Mouse (Mus musculus): Measurements from ENCODE around the gene Plekhj1. TPM values are rescaled to one million over a fixed set of nuclear protein-coding genes. Genes with fewer than 3 reads are reported as not detected.
A peak's percentile ranks its signal among the peaks of the same experiment; 100 is the strongest.

Plekhj1 gene
- polyA plus RNA-seq, 1 experiment from 2014 or later = 83.2 TPM

DNA sequence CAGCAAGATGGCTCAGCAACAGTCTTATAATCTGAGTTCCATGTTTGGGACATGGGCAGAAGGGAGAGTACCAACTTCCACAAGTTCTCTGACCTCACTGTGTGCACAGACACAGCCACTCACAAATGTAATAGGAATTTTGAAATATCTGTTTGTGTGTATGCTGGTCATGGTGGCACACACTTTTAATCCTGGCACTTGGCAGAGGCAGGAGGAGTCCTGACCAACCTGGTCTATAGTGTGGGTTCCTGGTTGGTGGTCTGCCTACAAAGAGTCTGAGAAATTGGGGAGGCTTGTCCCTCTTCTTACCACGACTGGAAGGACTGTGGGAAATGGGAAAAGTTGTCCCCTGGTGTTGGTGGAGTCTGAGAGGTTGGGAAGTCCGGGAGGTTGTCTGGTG is 41.9 kb downstream of the Plekhj1 start:
- peak overlapping the region; percentile 93 for H3K4me2 ChIP-seq
- H3K9me3 ChIP-seq (replicated peaks) = no peaks in the 10 kb centered on the region
- peak overlapping the region; percentile 98 for H3K9ac ChIP-seq
- peak overlapping the region; percentile 95 for H3K4me3 ChIP-seq
- 56% methylated on average over 2 of the region's 2 CpGs for WGBS
- H3K27me3 ChIP-seq (replicated peaks) = no peaks in the 10 kb centered on the region
- H3K36me3 ChIP-seq = no peaks in the 10 kb centered on the region
- peaks cover 75% of the 10 kb centered on the region for H3K4me1 ChIP-seq (replicated peaks)
- no peak for ATAC-seq (ENCODE audit: insufficient number of reproducible peaks, low FRiP score)
- peak overlapping the region; percentile 83; the same call in 1 of the 2 replicates for H3K27ac ChIP-seq (ENCODE audit: poor library complexity, severe bottlenecking)

DNA sequence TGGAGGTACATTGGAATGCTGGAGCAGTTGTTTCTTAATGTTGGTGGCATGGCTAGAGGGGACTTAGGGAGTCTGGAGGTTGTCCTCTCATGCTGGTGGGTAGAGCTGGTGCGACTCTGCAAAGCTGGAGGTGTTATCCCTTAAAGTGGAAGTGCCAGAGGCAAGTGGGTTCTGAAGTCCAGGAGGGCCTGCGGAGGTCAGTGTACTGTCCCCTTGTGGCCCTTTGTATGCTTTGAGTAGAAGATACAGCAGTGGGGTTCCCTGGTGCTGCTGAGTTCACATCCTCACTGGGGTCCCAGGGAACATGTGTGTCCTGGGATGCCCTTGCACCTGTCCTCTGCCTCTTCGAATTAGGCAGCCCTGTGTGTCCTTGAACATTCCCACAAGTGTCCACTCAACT is 42.3 kb downstream of the Plekhj1 start:
- no peak for ATAC-seq (ENCODE audit: insufficient number of reproducible peaks, low FRiP score)

DNA sequence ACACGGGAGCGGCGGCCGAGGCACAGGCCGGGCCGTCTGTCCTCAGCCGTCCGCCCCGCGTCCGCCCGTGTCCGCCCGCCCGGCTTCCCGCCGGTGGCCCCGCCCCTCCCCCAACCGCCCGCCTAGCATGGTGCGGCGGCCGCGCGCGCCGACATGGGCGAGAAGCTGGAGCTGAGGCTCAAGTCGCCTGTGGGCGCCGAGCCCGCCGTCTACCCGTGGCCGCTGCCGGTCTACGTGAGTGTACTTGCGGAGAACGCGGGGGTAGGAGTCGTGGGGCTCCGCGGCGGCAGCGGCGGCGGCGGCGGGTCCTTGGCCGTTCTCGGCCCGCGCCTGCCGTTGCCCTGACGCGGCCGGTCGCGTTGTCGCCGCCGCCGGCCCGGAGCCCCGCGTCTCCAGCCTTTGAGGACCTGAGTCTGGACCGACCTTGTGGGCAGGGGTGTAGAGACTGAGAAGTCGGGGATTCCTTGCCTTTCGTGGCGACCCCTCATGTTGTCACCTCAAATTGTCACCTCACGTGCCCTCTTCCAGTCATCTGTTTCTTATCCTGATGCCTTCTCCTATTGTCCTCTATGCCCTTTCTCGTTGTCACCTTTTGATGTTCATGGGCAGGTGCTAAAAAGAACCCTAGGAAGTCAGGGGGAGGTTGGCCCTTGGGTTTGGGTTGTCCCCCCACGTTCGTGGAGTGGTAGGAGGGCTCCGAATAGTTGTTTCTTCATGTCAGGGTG is 43.0 kb downstream of the Plekhj1 start:
- H3K4me2 ChIP-seq = peak overlapping the region; percentile 93
- H3K27me3 ChIP-seq (replicated peaks) = no peaks in the 10 kb centered on the region
- H3K9ac ChIP-seq = peak overlapping the region; percentile 98
- ATAC-seq (ENCODE audit: insufficient number of reproducible peaks, low FRiP score) = peak; percentile 31
- peaks cover 73% of the 10 kb centered on the region for H3K4me1 ChIP-seq (replicated peaks)
- under 1% methylated on average over 73 of the region's 75 CpGs for WGBS
- peak overlapping the region; percentile 83 for H3K27ac ChIP-seq (ENCODE audit: poor library complexity, severe bottlenecking)
- H3K4me3 ChIP-seq = peak overlapping the region; percentile 95
- no peaks in the 10 kb centered on the region for H3K36me3 ChIP-seq
- H3K9me3 ChIP-seq (replicated peaks) = no peaks in the 10 kb centered on the region

More for the DNA sequence above, 42.3 kb downstream of the Plekhj1 start:
- peak overlapping the region; percentile 93 for H3K4me2 ChIP-seq
- peak overlapping the region; percentile 95 for H3K4me3 ChIP-seq
- no peaks in the 10 kb centered on the region for H3K9me3 ChIP-seq (replicated peaks)
- WGBS = 18% methylated on average over 3 of the region's 3 CpGs
- no peaks in the 10 kb centered on the region for H3K27me3 ChIP-seq (replicated peaks)
- peak overlapping the region; percentile 98 for H3K9ac ChIP-seq
- peak overlapping the region; percentile 83 for H3K27ac ChIP-seq (ENCODE audit: poor library complexity, severe bottlenecking)
- peaks cover 74% of the 10 kb centered on the region for H3K4me1 ChIP-seq (replicated peaks)
- H3K36me3 ChIP-seq = no peaks in the 10 kb centered on the region

DNA sequence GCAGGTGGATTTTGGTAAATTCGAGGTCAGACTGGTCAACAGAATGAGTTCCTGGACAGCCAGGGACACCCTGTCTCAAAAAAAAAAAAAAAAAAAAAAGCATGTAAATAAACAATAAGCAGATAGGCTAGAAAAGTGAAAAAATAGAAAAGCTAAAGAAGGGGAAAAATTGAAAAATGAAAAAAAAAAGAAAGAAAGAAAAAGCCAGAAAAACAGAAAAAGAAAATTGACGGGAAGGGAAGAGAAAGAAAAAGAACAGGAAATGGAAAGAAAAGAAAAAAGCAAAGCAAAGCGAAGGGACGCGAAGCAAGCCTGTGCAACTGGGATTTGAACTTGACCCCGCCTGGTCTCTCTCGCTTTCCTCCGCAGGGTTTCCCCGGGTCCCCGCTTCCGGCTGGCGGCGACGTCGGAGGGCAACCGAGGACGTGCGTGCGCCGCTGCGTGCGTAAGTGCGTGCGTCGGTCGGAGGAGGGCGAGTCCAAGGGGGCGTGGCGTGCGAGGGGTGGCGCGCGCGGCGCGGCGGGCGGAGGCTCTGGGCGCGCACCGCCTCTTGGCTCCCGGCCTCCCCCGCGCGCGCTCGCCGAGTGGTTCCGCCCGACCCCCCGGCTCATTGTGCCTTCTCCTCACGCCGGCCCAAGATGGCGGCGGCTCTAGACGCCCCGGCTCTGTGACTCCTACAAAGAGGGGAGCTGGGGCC is 43.7 kb downstream of the Plekhj1 start, which contains the start of gene Dot1l:
Dot1l (plus strand) TSS at position 613 of the 697 bp plus-strand sequence.
- Histone ChIP-seq H3K36me3 (no peaks in the 10 kb centered on the region), H3K9me3 (replicated peaks) (no peaks in the 10 kb centered on the region), H3K4me3 (peak within 1 kb of the TSS; percentile 95), H3K4me1 (replicated peaks) (peaks cover 68% of the 10 kb centered on the region), H3K27me3 (replicated peaks) (no peaks in the 10 kb centered on the region), H3K4me2 (peak within 1 kb of the TSS; percentile 93), H3K27ac (ENCODE audit: poor library complexity, severe bottlenecking) (peak within 1 kb of the TSS; percentile 83), H3K9ac (peak within 1 kb of the TSS; percentile 98)
- WGBS = under 1% methylated on average over 55 of the region's 57 CpGs
- ATAC-seq (ENCODE audit: insufficient number of reproducible peaks, low FRiP score) = peak; percentile 90

DNA sequence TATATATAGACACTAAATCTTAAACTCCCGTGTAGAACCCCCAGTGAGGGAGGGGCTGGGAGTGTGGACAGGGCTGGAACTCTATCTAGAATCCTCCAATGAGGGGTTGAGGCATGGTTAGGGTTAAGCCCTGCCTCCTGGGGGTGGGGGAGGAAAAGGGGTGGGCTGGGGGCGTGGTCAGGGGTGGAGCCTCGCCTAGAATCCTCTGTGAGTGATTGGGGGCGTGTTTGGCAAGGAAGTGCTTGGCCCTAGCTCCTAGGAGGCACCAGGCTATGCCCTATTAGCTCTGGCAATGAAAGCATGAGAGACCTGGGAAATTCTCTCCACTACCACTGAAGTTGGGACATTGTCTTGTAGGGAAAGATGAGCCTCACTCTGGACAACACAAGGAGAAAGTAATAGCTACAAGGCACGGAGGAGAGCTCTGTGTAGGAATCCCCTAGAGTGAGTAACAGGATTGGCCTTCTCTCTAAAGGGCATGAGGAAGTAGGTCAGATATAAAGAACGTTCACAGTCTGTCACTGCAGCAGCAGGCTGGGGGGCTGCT is 46.3 kb downstream of the Plekhj1 start:
- peak; percentile 76 for ATAC-seq (ENCODE audit: insufficient number of reproducible peaks, low FRiP score)
- peak overlapping the region; percentile 42 for H3K4me3 ChIP-seq
- H3K36me3 ChIP-seq = no peaks in the 10 kb centered on the region
- peaks cover 49% of the 10 kb centered on the region for H3K4me1 ChIP-seq (replicated peaks)
- H3K9ac ChIP-seq = peak overlapping the region; percentile 72
- WGBS = 3% methylated on average over 6 of the region's 6 CpGs
- no peaks in the 10 kb centered on the region for H3K27me3 ChIP-seq (replicated peaks)
- H3K4me2 ChIP-seq = peak overlapping the region; percentile 71
- peak overlapping the region; percentile 99 for H3K27ac ChIP-seq (ENCODE audit: poor library complexity, severe bottlenecking)
- no peaks in the 10 kb centered on the region for H3K9me3 ChIP-seq (replicated peaks)

DNA sequence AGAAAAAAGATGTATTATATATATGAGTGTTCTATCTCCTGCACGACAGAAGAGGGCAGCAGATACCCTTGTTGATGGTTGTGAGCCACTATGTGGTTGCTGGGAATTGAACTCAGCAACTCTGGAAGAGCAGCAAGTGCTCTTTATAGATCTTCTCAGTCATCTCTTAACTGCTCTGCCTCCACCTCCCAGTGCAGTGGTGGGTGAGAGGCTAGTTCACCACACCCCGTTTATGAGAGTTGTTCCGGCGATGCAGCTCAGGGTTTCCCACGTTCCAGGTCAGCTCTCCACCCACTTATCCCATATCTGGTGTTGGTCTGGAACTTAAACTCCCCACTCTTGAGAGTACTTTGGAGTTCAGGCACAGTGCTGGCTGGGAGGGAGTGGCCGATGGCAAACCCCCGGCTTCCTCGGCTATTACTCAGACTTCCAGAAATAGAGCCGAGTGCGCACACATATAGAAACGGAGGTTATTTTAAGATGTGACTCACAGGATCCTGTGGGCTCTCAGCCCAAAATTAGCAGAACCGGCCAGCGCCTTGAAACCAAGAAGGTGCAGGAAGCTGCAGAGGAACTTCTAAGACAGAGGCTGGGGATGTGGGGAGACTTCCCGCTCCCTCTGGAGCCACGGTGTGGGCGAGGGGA is 47.1 kb downstream of the Plekhj1 start:
- Histone ChIP-seq H3K4me3 (peak overlapping the region; percentile 42), H3K9me3 (replicated peaks) (no peaks in the 10 kb centered on the region), H3K4me2 (peak overlapping the region; percentile 71), H3K27me3 (replicated peaks) (no peaks in the 10 kb centered on the region), H3K36me3 (no peaks in the 10 kb centered on the region), H3K4me1 (replicated peaks) (peaks cover 40% of the 10 kb centered on the region), H3K27ac (ENCODE audit: poor library complexity, severe bottlenecking) (peak overlapping the region; percentile 99), H3K9ac (peak overlapping the region; percentile 72)
- 2% methylated on average over 16 of the region's 16 CpGs for WGBS
- peak; percentile 62 for ATAC-seq (ENCODE audit: insufficient number of reproducible peaks, low FRiP score)

DNA sequence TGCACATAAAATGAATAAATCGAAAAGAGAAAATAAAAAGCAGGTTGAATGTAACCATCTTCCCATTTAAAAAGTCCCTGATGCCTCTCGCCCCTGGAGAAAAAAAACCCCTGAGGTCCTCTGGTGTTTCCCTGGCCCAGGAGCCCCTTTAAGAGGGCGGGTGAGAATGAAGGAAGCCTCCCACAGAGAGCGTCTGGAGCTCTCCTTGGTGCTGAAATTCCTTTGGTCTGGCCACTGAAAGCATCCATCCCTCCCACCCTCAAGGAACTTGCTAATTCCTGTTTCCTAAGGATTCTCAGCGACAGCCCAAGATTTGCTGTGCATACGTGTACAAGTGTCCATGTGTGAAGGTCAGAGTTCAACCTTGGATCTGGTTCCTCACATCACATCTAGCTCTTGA is 49.8 kb downstream of the Plekhj1 start:
- Histone ChIP-seq H3K4me1 (replicated peaks) (peaks cover 35% of the 10 kb centered on the region), H3K27me3 (replicated peaks) (no peaks in the 10 kb centered on the region), H3K27ac (ENCODE audit: poor library complexity, severe bottlenecking) (no peak overlapping the region), H3K9me3 (replicated peaks) (no peaks in the 10 kb centered on the region), H3K4me3 (no peak overlapping the region), H3K4me2 (no peak overlapping the region), H3K9ac (no peak overlapping the region), H3K36me3 (no peaks in the 10 kb centered on the region)
- ATAC-seq (ENCODE audit: insufficient number of reproducible peaks, low FRiP score) = no peak
- WGBS = 9% methylated on average over 6 of the region's 6 CpGs

DNA sequence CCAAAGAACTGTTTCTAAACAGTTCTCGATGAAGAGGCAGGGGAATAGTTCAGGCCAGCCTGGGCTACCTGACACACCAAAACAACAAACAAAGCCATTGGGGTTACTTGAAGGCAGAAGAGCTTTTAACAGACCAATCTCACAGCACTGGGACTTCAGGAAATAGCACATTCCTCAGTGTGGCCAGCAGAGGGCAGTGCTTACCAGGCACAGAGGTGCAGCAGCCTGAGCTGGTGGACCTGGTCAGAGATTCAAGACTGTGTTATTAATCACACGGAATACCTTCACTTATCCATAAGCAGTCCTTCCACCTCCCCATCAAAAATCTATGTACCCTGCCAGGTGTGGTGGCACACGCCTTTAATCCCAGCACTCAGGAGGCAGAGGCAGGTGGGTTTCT is 51.0 kb downstream of the Plekhj1 start:
- Histone ChIP-seq H3K27me3 (replicated peaks) (no peaks in the 10 kb centered on the region), H3K36me3 (no peaks in the 10 kb centered on the region), H3K9ac (no peak overlapping the region), H3K4me2 (no peak overlapping the region), H3K4me1 (replicated peaks) (peaks cover 34% of the 10 kb centered on the region), H3K27ac (ENCODE audit: poor library complexity, severe bottlenecking) (no peak overlapping the region), H3K9me3 (replicated peaks) (no peaks in the 10 kb centered on the region), H3K4me3 (no peak overlapping the region)
- WGBS = 14% methylated on average over 3 of the region's 3 CpGs
- no peak for ATAC-seq (ENCODE audit: insufficient number of reproducible peaks, low FRiP score)

MicroRNAs encoded within 50 kb of the gene (microRNA counts, 519-probe panel; counts per million panel counts)
- not detected for microRNA mmu-miR-1982

Small RNA genes within 50 kb of the gene (microRNA-seq; reads per million reads assigned to microRNA genes)
- 2.6 reads per million, percentile 3 among the genes with 10 or more reads in this experiment for gene Mir1982

Other genes starting within 250 kb of the Plekhj1 start
- gene Rexo1, start 237.1 kb downstream of the Plekhj1 start, polyA plus RNA-seq (2016; fragmentation: Nextera tagmentation; extraction: Ambion mirVana) = 21.5 and 22.2 TPM in 2 replicates
- gene Klf16, start 221.3 kb downstream of the Plekhj1 start, polyA plus RNA-seq (2016; fragmentation: Nextera tagmentation; extraction: Ambion mirVana) = 7.9 and 8.5 TPM in 2 replicates
- 99.4 and 105 TPM in 2 replicates for gene Abhd17a, start 208.3 kb downstream of the Plekhj1 start, polyA plus RNA-seq (2016; fragmentation: Nextera tagmentation; extraction: Ambion mirVana)
- 67.4 and 70.0 TPM in 2 replicates for gene Scamp4, start 195.8 kb downstream of the Plekhj1 start, polyA plus RNA-seq (2016; fragmentation: Nextera tagmentation; extraction: Ambion mirVana)
- gene Adat3, start 195.7 kb downstream of the Plekhj1 start, polyA plus RNA-seq (2016; fragmentation: Nextera tagmentation; extraction: Ambion mirVana) = 3.5 and 4.1 TPM in 2 replicates
- 2.4 and 2.6 TPM in 2 replicates for gene Gm49322, start 192.6 kb downstream of the Plekhj1 start, polyA plus RNA-seq (2016; fragmentation: Nextera tagmentation; extraction: Ambion mirVana)
- 131 and 136 TPM in 2 replicates for gene Csnk1g2, start 175.8 kb downstream of the Plekhj1 start, polyA plus RNA-seq (2016; fragmentation: Nextera tagmentation; extraction: Ambion mirVana)
- gene Btbd2, start 141.6 kb downstream of the Plekhj1 start, polyA plus RNA-seq (2016; fragmentation: Nextera tagmentation; extraction: Ambion mirVana) = 64.9 and 65.7 TPM in 2 replicates
- gene Mknk2, start 120.5 kb downstream of the Plekhj1 start, polyA plus RNA-seq (2016; fragmentation: Nextera tagmentation; extraction: Ambion mirVana) = 99.6 and 102 TPM in 2 replicates
- 34.8 and 38.1 TPM in 2 replicates for gene Mob3a, start 96.6 kb downstream of the Plekhj1 start, polyA plus RNA-seq (2016; fragmentation: Nextera tagmentation; extraction: Ambion mirVana)
- gene Izumo4, start 96.4 kb downstream of the Plekhj1 start, polyA plus RNA-seq (2016; fragmentation: Nextera tagmentation; extraction: Ambion mirVana) = 13.2 and 18.4 TPM in 2 replicates
- gene Ap3d1, start 56.4 kb downstream of the Plekhj1 start, polyA plus RNA-seq (2016; fragmentation: Nextera tagmentation; extraction: Ambion mirVana) = 56.5 and 58.9 TPM in 2 replicates
- gene Dot1l, start 43.4 kb downstream of the Plekhj1 start, polyA plus RNA-seq (2016; fragmentation: Nextera tagmentation; extraction: Ambion mirVana) = 25.7 and 30.9 TPM in 2 replicates
- gene Sf3a2, start 428 bp downstream of the Plekhj1 start, polyA plus RNA-seq (2016; fragmentation: Nextera tagmentation; extraction: Ambion mirVana) = 51.2 and 58.3 TPM in 2 replicates
- 0.14 and 0.23 TPM in 2 replicates for gene Amh, start 6.6 kb upstream of the Plekhj1 start, polyA plus RNA-seq (2016; fragmentation: Nextera tagmentation; extraction: Ambion mirVana)
- gene Jsrp1, start 14.9 kb upstream of the Plekhj1 start, polyA plus RNA-seq (2016; fragmentation: Nextera tagmentation; extraction: Ambion mirVana) = 6.1 and 6.7 TPM in 2 replicates
- gene Oaz1, start 28.0 kb upstream of the Plekhj1 start, polyA plus RNA-seq (2016; fragmentation: Nextera tagmentation; extraction: Ambion mirVana) = 1,577 and 1,597 TPM in 2 replicates
- 0.46 and 0.54 TPM in 2 replicates for gene Lingo3, start 45.4 kb upstream of the Plekhj1 start, polyA plus RNA-seq (2016; fragmentation: Nextera tagmentation; extraction: Ambion mirVana)
- gene Lsm7, start 56.6 kb upstream of the Plekhj1 start, polyA plus RNA-seq (2016; fragmentation: Nextera tagmentation; extraction: Ambion mirVana) = 177 and 182 TPM in 2 replicates
- gene Sppl2b, start 56.6 kb upstream of the Plekhj1 start, polyA plus RNA-seq (2016; fragmentation: Nextera tagmentation; extraction: Ambion mirVana) = 34.8 and 35.2 TPM in 2 replicates
- not detected in 2 replicates for gene Tmprss9, start 73.2 kb upstream of the Plekhj1 start, polyA plus RNA-seq (2016; fragmentation: Nextera tagmentation; extraction: Ambion mirVana)
- 285 and 293 TPM in 2 replicates for gene Timm13, start 102.3 kb upstream of the Plekhj1 start, polyA plus RNA-seq (2016; fragmentation: Nextera tagmentation; extraction: Ambion mirVana)
- 34.3 and 35.3 TPM in 2 replicates for gene Lmnb2, start 119.6 kb upstream of the Plekhj1 start, polyA plus RNA-seq (2016; fragmentation: Nextera tagmentation; extraction: Ambion mirVana)
- gene Gadd45b, start 131.4 kb upstream of the Plekhj1 start, polyA plus RNA-seq (2016; fragmentation: Nextera tagmentation; extraction: Ambion mirVana) = 27.8 and 29.9 TPM in 2 replicates
- 1.5 and 1.7 TPM in 2 replicates for gene Gng7, start 216.3 kb upstream of the Plekhj1 start, polyA plus RNA-seq (2016; fragmentation: Nextera tagmentation; extraction: Ambion mirVana)
- gene Diras1, start 227.0 kb upstream of the Plekhj1 start, polyA plus RNA-seq (2016; fragmentation: Nextera tagmentation; extraction: Ambion mirVana) = not detected in 2 replicates
- 7.5 and 8.7 TPM in 2 replicates for gene Slc39a3, start 238.8 kb upstream of the Plekhj1 start, polyA plus RNA-seq (2016; fragmentation: Nextera tagmentation; extraction: Ambion mirVana)

Data from heart, embryonic 12.5 days (tissue).